Mouse (Mus musculus) spleen, adult 2 months (tissue): ENCODE data around the gene Pign.

Source experiments
- CTCF ChIP-seq: fragments of 200-500 bp; IDR thresholded peaks from 2 replicates; pipeline ENCODE4 v1.5.1; 2011; ENCODE audit warnings: mild to moderate bottlenecking, inconsistent platforms; ENCODE audit not compliant: insufficient read depth, insufficient read length, insufficient replicate concordance; ENCODE audit errors: extremely low read depth
- POLR2A ChIP-seq: fragments of 200-500 bp; IDR thresholded peaks from 2 replicates; pipeline ENCODE4 v1.6.1; 2011; ENCODE audit warnings: low read depth, low read length, inconsistent platforms

- TF ChIP-seq CTCF (no peak), POLR2A (no peak)
Measured at GRCm38 (mm10) chr1:105589673-105590072, 73.8 kb downstream of the Pign start.
